9 mouse cellular contexts compared by ENCODE assay signal in the genomic region with DNA sequence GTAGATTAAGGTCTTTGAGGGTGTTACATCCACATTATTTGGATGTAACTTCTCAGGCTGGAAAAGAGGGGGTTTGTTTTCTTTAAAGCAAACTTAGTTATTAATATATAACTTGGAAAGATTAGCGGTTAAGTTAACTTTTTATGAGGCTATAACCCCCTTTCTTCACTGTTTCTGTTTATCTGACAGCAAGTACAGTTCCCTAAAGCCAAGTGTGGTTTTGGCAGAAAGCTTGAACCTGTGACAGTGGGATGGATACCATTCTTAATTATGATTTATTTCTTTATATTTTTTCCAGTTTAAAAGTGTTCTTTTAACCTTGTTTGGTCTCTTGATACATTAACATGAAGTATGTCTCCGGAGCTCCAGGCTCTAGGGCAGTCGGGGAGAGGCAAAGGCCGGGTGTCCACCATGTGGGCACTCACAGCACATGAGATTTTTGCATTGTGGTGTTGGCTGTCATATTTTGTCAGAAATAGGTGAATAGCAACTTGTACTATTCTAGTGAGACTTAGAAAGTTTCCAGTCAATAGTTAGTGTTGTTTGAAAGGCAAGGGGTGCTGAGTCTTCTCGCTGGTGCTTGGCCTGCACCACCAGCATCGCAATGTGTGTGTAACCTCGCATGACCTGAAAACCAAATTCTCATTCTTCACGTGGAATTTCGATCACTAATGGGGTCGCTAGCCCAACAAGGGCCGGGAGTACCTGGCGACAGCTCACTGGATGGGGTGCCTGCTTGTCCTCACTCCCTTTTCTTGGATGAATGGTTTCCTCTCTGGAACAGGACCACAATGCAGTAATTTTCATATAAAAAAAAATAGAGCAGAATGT. TPM values are rescaled to one million over a fixed set of nuclear protein-coding genes. Genes with fewer than 3 reads are reported as not detected.
DNase-seq lines count a peak whose midpoint lies in the region; ATAC-seq and TF ChIP-seq lines count a peak whose summit lies in the region.
"Had no signal": no experiment of that assay in that cellular context is flagged by ENCODE, and none has a peak within 500 bp of the region (broad histone marks: within the 10 kb centered on the region; RNA-seq: fewer than 3 reads in every experiment).

No protein-coding gene starts in this region.

- TF ChIP-seq POLR2A in cerebellum, adult 2 months (IDR thresholded peaks at IDR 0.05; ENCODE audit: borderline replicate concordance, insufficient read depth, low read length), result no peak
- no peak for TF ChIP-seq POLR2A in olfactory bulb, adult 2 months (IDR thresholded peaks at IDR 0.05; ENCODE audit: insufficient read depth, low read depth, low read length)

- no peaks in the 10 kb centered on the region for H3K9me3 ChIP-seq in neural tube, embryonic 11.5 days (ENCODE audit: control insufficient read depth, low read length)
- H3K9me3 ChIP-seq in intestine, postnatal 0 days (ENCODE audit: control insufficient read depth), result no peaks in the 10 kb centered on the region

- WGBS in cerebellum, adult 2 months, result 11% methylated on average over 12 of the region's 12 CpGs
- 49% methylated on average over 12 of the region's 12 CpGs for WGBS in neural tube, embryonic 11.5 days
- 78% methylated on average over 12 of the region's 12 CpGs for WGBS in intestine, postnatal 0 days
- WGBS in olfactory bulb, adult 2 months, result 27% methylated on average over 12 of the region's 12 CpGs

- no peak overlapping the region for H3K9ac ChIP-seq in neural tube, embryonic 11.5 days (ENCODE audit: low read length)
- no peak overlapping the region for H3K9ac ChIP-seq in intestine, postnatal 0 days (ENCODE audit: low read depth, low read length)

- H3K4me2 ChIP-seq in neural tube, embryonic 11.5 days (ENCODE audit: low read depth), result peak overlapping the region; percentile 97
- H3K4me2 ChIP-seq in intestine, postnatal 0 days (replicated peaks; ENCODE audit: low read depth), result peak overlapping the region; percentile 98

- no peak for DNase-seq in cerebellum, adult 2 months
- no peak for DNase-seq in cerebellum, adult 11 months
- DNase-seq in neural tube, embryonic 11.5 days (ENCODE audit: low spot score), result no peak
- no peak for DNase-seq in neural tube, embryonic 10.5 days (ENCODE audit: extremely low spot score, low spot score)
- DNase-seq in left cerebral cortex, adult 9 months (ENCODE audit: low spot score in 2 of 2), result no peak
- no peak for DNase-seq in cerebellum, adult 8-10 months
- DNase-seq: thymus, adult 2 months had no signal

- ATAC-seq in neural tube, embryonic 11.5 days (ENCODE audit: insufficient read depth, low FRiP score, low TSS enrichment), result no peak
- ATAC-seq in intestine, postnatal 0 days, result no peak

- no peaks in the 10 kb centered on the region for H3K4me1 ChIP-seq in cerebellum, adult 2 months (ENCODE audit: control insufficient read depth, insufficient read depth, low read length)
- H3K4me1 ChIP-seq in neural tube, embryonic 11.5 days (ENCODE audit: control insufficient read depth, insufficient read depth, low read length), result peaks cover 11% of the 10 kb centered on the region; the same call in 1 of the 2 replicates
- H3K4me1 ChIP-seq in intestine, postnatal 0 days (replicated peaks; ENCODE audit: control insufficient read depth, insufficient read depth, low read length), result 0 out of 2 replicates have a peak, but pooled peaks cover 12% of the 10 kb centered on the region
- H3K4me1 ChIP-seq in olfactory bulb, adult 2 months (ENCODE audit: control insufficient read depth, insufficient read depth, low read length), result peaks cover 10% of the 10 kb centered on the region

- peak overlapping the region; percentile 55 for H3K4me3 ChIP-seq in cerebellum, adult 2 months (replicated peaks; ENCODE audit: insufficient read depth, low read depth, low read length)
- H3K4me3 ChIP-seq in neural tube, embryonic 11.5 days (ENCODE audit: low read depth, low read length), result no peak overlapping the region; the same call in 1 of the 2 replicates
- peak overlapping the region; percentile 89; the same call in 1 of the 2 replicates for H3K4me3 ChIP-seq in intestine, postnatal 0 days (ENCODE audit: low read depth, low read length)
- H3K4me3 ChIP-seq in olfactory bulb, adult 2 months (ENCODE audit: insufficient read depth, low read depth, low read length), result peak overlapping the region; percentile 47

- no peak overlapping the region for H3K27ac ChIP-seq in cerebellum, adult 2 months (ENCODE audit: insufficient read depth, low read length)
- no peak overlapping the region for H3K27ac ChIP-seq in neural tube, embryonic 11.5 days (ENCODE audit: low read depth, low read length)
- H3K27ac ChIP-seq in intestine, postnatal 0 days (ENCODE audit: low read depth, low read length), result no peak overlapping the region
- no peak overlapping the region for H3K27ac ChIP-seq in olfactory bulb, adult 2 months (ENCODE audit: insufficient read depth, low read depth, low read length)

- TF ChIP-seq CTCF in cerebellum, adult 2 months (IDR thresholded peaks at IDR 0.05; ENCODE audit: borderline replicate concordance, insufficient read depth, low read depth, low read length), result no peak
- no peak for TF ChIP-seq CTCF in intestine, postnatal 0 days (IDR thresholded peaks at IDR 0.05; ENCODE audit: low read depth)
- no peak for TF ChIP-seq CTCF in olfactory bulb, adult 2 months (IDR thresholded peaks at IDR 0.05; ENCODE audit: insufficient read depth, low read depth, low read length)

- no peaks in the 10 kb centered on the region for H3K36me3 ChIP-seq in neural tube, embryonic 11.5 days (ENCODE audit: control insufficient read depth, insufficient read depth, low read length)
- no peaks in the 10 kb centered on the region for H3K36me3 ChIP-seq in intestine, postnatal 0 days (ENCODE audit: control insufficient read depth, insufficient read depth)

- H3K27me3 ChIP-seq in cerebellum, adult 2 months (ENCODE audit: control insufficient read depth, insufficient read depth, low read length), result no peaks in the 10 kb centered on the region
- H3K27me3 ChIP-seq in neural tube, embryonic 11.5 days (ENCODE audit: control insufficient read depth, insufficient read depth, low read length), result peaks cover 11% of the 10 kb centered on the region
- peaks cover 8% of the 10 kb centered on the region; the same call in 1 of the 2 replicates for H3K27me3 ChIP-seq in intestine, postnatal 0 days (replicated peaks; ENCODE audit: control insufficient read depth, insufficient read depth, low read length)

RNA-seq across cellular contexts. Expression of a gene that starts 2.8 kb away (rescaled TPM):
- 31.2 and 31.4 TPM in 2 replicates for polyA plus RNA-seq in cerebellum, adult 2 months (2012; rRNA removed)
- 5.4 and 6.8 TPM in 2 replicates for polyA plus RNA-seq in neural tube, embryonic 11.5 days (2014; fragmentation: Nextera tagmentation; extraction: Ambion mirVana)
- 6.5 TPM in 2 replicates for polyA plus RNA-seq in intestine, postnatal 0 days (2015; fragmentation: Nextera tagmentation; extraction: Ambion mirVana)
- polyA plus RNA-seq in olfactory bulb, adult 2 months (2012; ENCODE audit: insufficient read depth, insufficient read length, low replicate concordance, missing spikeins), result not detected in 2 replicates

RNA-seq across cellular contexts. Expression of a gene that starts 56.9 kb away (rescaled TPM):
- polyA plus RNA-seq in cerebellum, adult 2 months (2012; rRNA removed), result 16.5 and 16.8 TPM in 2 replicates
- 33.0 and 35.2 TPM in 2 replicates for polyA plus RNA-seq in neural tube, embryonic 11.5 days (2014; fragmentation: Nextera tagmentation; extraction: Ambion mirVana)
- polyA plus RNA-seq in intestine, postnatal 0 days (2015; fragmentation: Nextera tagmentation; extraction: Ambion mirVana), result 46.4 and 49.0 TPM in 2 replicates
- polyA plus RNA-seq in olfactory bulb, adult 2 months (2012; ENCODE audit: insufficient read depth, insufficient read length, low replicate concordance, missing spikeins), result not detected in 2 replicates
